Mouse (Mus musculus): ENCODE results near the gene Pdf.
A peak's percentile ranks its signal among the peaks of the same experiment; 100 is the strongest.

Pdf gene

DNA sequence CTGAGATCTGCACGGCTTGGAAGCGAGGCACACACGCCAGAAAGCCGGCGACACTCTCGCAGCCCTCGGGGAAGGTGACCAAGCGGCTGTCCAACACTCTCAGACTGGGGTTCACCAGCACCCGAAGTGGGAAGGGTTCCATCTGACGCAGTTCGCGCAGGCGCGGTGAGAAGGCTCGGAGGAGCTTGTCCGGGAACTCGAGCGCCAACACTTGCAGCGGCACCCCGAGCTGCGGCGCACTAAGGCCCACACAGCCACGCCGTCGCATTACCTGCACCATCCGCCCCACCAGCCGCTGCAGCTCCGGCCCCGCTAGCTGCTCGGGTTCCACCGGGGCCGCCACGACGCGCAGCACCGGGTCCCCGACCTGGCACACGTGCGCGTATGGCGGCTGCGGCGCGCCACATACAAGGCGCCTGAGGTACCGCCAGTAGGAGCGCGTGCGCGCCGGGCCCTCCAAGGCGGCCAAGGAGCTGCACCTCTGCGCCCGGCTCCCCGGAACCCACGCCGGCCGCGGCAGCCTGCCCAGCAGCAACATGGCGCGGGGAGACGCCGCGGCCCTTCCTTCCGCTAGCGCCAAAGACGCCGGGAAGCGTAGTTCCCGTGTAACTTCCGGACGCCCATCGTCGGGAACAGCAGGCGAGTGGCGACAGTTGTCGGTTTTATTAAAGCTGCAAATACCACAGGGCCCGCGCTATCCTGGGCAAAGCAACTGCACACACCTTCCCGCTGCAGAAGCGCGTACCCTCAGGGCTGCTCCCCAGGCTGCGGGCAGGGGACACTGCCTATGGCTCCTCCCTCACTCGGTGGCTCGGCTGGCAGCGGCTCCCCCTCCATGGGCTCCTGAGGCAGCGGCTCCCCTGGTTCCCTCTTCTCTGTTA, at the start of gene Pdf:
TSS of gene Pdf (minus strand) at position 554 of the 881 bp plus-strand sequence.
- DNase-seq, result peak; percentile 79 to 81

DNA sequence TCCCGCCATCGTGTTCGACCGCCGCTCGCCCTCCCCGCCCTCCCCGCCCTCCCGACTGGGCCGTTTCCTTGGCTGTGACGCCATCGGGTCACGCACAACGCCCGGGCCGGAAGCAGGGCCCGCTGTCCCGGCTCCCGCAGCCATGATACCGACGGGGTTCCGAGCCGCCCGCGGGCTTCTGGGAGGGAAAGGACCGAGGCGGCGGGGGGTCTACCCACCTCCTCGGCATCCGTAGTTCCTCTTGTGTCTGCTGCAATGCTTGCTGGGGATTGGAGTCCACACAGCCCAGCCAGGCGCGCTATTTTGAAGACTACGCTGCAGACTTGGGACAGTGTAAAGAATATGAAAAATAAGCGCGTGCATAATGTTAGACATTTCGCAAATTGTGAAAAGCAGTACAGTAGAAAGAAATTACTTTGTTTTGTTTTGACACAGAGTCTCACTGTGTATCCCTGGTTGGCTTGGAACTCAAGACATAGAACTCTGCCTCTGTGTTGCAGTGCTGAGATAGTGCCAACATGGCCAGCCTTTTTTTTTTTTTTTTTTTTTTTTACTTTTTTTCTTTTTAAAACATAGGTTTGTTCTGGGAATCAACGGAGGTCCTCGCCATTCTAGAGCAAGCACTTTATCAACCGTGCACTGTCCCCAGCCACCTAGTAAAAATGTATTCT, 48.1 kb upstream of the Pdf start, which contains the start of gene Terf2:
TSS of gene Terf2 (minus strand) at position 182 of the 671 bp plus-strand sequence.
- DNase-seq, result peak; percentile 95 to 96

- no peak for DNase-seq
Observed at GRCm38 (mm10) chr8:107095717-107096365, 47.4 kb upstream of the Pdf start.

DNA sequence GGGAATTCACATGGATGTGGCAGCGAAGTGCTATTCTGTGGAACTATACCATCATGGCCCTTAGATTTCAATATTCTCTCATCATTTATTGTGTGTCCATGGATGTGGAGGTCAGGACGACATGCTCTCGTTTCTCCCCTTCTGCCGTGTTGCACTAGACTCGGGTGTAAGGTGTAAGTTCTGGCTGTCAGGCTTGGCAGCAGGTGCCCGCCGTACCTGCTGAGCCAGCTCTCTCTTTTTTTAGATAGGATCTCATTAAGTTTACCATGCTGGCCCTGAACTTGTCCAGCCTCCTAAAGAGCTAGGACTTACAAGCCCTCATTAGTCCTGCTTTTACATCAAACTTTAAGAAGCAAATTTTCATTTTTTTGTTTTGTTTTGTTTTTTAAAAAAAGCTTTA, 42.1 kb upstream of the Pdf start:
- no peak for DNase-seq

- no peak for DNase-seq
Observed at GRCm38 (mm10) chr8:107088526-107089063, 40.2 kb upstream of the Pdf start.

DNA sequence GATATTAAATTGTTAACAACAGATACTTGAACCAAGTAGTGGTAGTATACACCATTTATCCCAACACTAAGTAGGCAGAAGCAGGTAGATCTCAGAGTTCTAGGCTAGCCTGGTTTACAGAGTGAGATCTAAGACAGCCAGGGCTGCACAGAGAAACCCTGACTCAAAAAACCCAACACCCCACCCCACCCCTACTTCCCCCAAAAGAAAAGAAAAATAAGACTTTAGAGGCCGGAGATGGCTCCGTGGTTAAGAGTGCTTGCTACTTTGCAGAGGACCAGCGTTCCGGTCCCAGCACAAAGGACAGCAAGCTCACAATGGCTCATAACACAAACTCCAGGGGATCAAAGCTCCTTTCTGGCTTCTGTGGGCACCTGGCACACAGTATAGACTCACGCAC, 37.6 kb upstream of the Pdf start:
- no peak for DNase-seq

- DNase-seq, result no peak
Observed at GRCm38 (mm10) chr8:107085358-107085757, 36.9 kb upstream of the Pdf start.

- no peak for DNase-seq
Observed at GRCm38 (mm10) chr8:107076239-107076888, 27.9 kb upstream of the Pdf start.

DNA sequence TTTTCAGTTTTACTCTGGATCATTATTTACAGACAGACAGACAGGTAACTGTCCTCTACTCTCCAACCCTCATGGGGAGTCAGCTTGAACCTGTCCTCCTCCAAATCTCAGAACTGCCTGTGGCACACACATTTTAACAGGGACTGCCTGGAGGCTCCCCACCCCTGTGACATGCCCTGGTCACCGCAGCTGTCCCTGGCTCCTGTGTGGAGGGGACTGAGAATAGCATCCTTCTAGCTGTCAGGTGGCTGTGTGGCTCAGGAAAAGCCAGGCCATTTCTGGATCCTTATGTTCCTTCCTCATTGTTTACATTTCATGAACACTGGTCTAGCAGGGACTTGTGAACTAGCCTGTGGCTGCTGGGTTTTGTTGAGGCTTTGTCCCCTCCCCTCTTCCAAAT, 25.7 kb upstream of the Pdf start:
- no peak for DNase-seq

DNA sequence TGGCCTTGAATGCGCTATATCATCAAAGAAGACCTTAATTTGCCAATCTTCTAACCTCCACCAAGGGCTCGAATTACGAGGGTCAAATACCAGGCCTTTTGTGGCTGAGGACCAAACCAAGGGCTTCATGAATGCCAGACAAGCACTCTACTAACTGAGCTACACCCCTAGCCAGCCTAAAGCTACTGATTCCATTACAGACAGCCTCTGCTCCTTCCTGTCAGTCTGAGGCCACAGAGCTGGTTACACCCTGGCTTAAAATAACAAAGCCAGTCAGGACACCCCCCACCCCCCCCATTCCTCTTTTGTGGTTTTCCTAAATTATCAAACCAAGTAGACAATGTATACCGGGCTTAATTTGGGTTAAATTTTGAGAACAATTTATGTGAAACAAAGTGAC, 25.3 kb upstream of the Pdf start:
- DNase-seq, result no peak

DNA sequence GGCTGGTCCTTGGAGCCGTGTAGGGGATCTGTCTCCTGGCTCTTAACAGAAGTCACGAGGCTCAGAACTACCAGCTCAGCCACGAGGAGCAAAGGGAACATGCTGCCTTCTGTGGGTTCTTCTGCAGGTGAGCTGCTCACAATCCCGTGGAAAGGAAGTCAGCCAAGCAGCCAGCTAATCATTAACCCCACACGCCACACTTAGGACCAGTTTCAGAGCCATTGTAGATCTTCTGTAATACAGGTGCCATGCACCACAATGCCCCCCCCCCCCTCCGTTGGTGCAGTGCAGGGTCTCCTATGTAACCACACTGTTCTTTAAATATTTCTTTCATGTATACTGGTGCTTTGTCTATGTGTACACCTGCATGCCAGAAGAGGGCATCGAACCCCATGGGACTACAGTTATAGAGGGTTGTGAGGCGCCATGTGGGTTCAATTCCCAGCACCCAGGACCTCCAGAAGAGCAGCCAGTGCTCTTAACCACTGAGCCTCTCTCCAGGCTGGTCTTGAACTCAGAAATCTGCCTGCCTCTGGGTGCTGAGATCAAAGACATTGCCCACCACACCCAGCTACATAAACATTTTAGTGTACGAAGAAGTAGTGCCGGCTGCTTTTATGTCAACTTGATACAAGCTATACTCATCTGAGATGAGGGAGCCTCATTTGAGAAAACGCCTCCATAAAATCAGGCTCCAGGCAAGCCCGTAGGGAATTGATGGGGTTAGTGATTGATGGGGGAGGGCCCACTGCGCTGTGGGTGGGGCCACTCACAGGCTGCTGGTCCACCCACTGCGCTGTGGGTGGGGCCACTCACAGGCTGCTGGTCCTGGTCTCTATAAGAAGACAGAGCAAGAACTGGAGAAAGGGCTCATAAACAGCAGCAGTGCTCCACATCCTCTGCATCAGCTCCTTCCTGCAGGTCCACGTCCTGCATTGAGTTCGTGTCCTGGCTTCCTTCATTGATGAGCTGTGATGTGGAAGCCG, 17.4 kb upstream of the Pdf start, which contains the start of gene Tmed6:
TSS of gene Tmed6 (minus strand) at position 134 of the 986 bp plus-strand sequence.
- peak; percentile 41 to 53 for DNase-seq

DNA sequence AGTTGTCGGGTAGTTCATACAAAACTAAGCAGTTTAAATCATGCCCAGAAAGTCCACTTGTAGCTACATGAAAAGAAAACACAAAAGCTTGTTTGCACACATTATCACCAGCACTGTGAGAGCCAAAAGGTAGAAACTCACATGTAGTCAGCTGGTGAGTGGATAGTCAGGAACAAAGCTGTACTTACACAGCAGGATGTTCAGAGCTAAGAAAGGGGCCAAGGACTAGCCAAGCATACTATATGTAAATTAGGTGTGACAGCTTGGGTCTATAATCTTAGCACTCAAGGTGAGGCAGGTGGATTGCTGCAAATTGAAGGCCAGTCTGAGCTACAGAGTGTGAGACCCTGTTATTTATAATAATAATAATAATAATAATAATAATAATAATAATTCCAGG, 14.2 kb upstream of the Pdf start:
- no peak for DNase-seq

DNA sequence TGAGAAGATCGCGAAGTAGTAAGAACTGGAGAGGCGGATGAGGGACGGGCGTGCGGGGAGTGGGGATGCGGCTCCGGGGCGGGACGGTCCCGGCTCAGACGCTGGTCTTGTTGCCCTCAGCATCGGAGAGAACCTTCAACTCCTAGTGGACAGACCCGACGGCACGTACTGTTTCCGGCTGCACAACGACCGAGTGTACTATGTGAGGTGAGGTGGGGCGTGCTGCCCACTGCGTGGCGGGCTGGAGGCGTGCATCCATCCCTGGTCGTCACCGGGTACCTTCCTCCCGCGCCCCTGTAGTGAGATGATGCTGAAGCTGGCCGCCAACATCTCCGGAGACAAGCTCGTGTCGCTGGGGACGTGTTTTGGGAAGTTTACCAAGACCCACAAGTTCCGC, 8.6 kb upstream of the Pdf start:
- DNase-seq, result peak in 1 of 2 experiments; percentile 12

- peak; percentile 98 for DNase-seq
Observed at GRCm38 (mm10) chr8:107056076-107056972, 7.9 kb upstream of the Pdf start, which contains the start of the genes Cog8 and Nip7. TSS of gene Cog8 (minus strand) at chr8:107056689. TSS of gene Nip7 (plus strand) at chr8:107056877.

- no peak for DNase-seq
Observed at GRCm38 (mm10) chr8:107052046-107052445, 3.6 kb upstream of the Pdf start.

DNA sequence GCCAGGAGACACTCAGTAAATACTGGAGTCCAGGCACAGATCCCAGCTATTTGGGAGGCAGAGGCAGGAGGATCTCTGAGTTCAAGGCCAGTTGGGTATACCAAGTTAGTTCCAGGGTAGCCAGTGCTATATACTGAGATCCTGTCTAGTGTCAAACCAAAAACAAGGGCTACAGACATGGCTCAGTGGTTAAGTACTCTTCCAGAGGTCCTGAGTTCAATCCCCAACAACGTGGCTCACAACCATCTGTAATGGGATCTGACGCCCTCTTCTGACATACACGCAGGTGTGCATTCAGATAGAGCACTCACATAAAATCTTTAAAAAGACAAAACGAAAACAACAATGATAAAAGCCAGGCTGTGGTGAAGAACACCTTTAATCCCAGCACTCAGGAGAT, 1.1 kb upstream of the Pdf start:
- DNase-seq, result no peak

- no peak for DNase-seq
Observed at GRCm38 (mm10) chr8:107046976-107047375, 1.4 kb downstream of the Pdf start.

DNA sequence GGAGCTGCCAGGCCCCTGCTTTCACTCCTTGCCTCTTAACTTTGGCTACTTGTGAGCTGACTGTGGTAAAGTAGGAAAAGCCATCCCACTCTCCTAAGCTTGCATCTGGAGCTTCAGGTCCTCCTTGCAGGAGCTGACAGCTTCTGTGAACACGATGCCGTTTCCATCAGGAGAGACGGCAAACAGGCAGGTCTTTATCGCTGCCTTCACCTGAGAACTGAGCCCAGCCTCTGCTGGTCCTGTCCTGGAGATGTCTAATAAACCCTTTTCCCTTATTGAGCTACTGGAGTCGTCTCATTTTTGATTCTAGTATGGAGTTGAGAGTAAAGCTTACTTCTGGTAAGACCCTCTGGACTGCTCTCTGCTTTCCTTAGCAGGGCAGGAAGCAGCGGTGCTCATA, 2.9 kb downstream of the Pdf start:
- DNase-seq, result no peak

GRCm38 (mm10) chr8:107040632-107041031, 7.8 kb downstream of the Pdf start:
- no peak for DNase-seq

DNA sequence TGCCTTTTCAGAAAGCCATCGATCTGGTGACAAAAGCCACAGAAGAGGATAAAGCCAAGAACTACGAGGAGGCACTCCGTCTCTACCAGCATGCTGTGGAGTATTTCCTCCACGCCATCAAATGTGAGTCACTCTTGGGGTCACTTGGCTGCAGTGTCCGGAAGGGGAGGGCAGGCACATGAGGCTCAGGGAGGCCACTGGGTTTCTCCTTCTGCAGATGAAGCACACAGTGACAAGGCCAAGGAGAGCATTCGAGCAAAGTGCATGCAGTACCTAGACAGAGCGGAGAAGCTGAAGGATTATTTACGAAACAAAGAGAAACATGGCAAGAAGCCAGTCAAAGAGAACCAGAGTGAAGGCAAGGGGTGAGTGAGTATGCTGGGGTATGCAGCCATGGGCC, 11.8 kb downstream of the Pdf start:
- no peak for DNase-seq

Data from lung, adult 18-20 months (tissue).